Mouse (Mus musculus) urinary bladder, postnatal 10 days (tissue): ENCODE data around the gene Dock4.

Experiments
- DNase-seq: peaks from one replicate; pipeline ENCODE4 v3.0.0; 2022; ENCODE audit warnings: low spot score

Gene Dock4

DNA sequence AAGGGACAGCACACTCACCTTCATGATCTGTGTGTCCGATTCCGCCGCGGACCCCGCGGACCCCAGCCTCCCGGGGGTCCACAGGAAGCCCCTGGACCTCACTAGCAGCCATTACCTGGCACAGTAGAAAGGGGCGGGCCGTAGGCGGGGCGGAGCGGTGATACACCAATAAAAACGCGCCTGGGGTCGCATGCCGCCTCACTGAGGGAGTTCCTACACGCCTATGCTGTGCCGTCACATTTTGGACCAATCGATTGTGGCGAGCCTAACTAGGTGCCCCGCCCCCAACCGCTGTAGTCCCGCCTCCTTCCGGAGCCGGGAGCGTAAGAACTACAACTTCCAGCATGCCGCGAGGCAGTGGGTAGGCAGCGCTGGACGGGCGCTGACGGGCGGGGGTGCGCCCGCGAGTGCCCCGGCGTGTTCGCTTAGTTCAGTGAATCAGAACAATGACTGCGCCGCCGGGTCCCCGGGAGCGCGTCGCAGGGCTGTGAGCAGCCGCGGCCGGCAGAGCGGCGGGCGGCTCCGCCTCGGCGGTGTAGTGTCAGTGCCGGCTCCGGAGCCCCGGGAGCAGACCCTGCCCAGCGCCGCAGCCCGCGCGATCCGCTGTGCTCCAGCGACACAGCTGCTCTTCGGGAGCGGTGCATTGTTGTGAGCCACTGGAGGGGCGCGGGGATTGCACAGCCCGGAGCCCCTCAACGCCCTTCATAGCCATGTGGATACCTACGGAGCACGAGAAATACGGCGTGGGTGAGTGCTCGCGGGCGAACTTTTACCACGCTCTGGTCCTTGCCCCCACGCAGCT is at the start of gene Dock4, which contains the start of gene Zfp277:
Dock4 (plus strand) TSS at position 305 of the 802 bp plus-strand sequence.
Zfp277 (minus strand) TSS at position 255 of the 802 bp plus-strand sequence.
- DNase-seq, result peak; percentile 93

DNA sequence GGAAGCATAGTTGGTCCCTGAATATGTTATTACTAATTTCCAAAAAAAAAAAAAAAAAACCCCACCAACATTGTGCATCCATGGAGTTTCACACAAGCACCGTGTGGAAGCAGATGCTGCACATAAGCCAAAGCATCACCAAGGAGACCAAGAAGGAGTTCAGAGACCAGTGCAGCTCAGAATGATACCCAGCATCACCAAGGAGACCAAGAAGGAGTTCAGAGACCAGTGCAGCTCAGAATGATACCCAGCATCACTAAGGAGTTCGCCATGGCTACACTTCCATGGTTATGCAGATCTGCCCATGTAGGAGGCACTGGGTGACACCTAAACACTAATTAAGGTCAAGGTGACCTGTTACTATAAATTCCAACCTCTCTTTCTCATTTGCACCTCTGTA is 46.8 kb upstream of the Dock4 start:
- no peak for DNase-seq

DNA sequence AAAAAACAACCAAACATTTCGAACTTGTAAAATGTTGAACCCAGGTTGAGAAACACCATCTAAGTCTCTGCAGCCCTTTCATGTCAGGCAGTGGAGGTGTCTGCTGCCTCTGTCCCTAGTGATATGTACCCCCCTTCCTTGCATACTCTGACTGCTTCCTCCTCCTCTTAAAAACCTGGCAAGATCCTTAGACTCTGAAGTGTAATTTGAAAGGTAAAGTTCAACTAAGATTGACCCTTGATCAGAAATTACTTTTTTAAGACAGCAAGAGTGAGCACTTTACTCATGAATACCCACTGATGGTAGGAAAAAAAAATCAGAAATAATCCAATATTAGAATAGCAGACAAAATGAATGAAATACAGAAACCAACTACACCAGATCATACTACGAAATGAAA is 46.4 kb upstream of the Dock4 start:
- no peak for DNase-seq

DNA sequence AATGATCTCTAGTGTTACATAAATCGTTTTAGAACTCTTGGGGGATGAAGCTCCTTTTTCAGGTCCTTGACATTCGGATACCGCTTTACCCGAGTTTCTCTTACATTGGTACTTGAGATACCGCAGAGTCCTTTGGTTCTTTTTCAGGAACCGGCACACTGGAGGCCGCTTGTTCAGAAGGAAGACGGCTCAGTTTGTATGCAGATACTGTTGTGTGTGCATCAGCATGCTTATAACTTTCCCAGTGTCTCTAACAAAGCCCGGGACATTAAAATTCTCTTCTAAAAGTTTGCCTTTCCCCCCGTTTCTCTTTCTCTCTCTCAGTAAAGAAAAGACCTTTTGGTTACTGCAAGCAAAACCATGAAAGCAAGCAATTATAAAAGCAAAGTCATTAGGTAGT is 45.9 kb upstream of the Dock4 start:
- DNase-seq, result no peak

DNA sequence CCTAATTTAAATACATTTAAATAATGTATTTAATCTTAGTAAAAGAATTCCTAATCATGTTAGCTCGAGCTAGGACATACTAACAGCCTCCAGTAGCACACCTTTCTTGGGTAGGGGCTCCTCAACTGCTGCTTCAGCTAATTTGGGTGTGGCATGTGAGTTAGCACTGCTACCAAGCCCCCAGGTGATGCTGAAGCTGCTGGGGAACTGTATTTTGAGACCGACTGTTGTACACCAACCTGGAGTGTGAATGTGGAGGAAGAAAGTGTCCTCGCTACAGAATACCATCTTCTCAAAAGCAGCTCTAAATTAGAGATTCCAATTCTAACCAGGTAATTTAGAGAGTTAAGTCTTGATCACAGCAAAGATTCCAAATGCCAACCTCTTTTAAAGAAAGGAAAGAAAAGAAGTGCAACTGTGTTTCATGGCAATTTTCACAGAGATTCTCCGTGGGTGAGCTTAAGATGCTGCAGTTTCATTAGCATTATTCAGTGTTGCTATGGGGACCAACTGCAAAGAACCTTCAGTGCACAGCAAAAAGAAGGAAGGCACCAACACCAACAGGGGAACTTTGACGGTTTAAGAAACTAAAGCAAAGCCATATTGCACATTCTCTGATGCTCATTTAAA is 31.0 kb upstream of the Dock4 start:
- DNase-seq, result no peak

DNA sequence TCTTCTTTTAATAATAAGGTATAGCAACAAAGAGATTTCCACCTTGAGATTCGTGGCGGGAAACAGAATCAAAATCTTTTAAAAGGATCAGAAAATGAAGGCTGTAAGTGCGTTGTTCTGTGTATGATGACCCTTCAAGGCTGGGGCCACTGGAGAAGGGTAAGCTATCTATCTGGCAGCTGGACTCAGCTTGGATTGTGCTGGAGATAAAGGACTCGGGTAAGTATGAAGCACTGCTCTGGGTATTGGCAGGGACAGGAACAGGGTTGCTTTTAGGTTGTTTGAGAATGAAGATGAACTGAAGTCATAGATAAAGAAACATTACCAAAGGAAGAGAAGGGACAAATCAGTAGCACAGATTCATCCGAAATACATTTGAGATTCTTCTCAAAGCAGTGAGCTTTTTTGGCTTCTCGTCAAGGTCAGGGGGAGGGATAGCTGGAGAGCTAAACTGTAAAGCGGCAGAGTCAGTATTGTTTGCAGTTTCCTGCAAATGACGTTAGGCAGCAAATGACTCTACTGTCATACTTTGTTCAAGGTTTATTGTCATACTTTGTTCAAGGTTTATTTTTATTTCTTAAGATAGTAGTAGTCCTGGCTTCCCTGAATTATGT is 30.3 kb upstream of the Dock4 start:
- no peak for DNase-seq

DNA sequence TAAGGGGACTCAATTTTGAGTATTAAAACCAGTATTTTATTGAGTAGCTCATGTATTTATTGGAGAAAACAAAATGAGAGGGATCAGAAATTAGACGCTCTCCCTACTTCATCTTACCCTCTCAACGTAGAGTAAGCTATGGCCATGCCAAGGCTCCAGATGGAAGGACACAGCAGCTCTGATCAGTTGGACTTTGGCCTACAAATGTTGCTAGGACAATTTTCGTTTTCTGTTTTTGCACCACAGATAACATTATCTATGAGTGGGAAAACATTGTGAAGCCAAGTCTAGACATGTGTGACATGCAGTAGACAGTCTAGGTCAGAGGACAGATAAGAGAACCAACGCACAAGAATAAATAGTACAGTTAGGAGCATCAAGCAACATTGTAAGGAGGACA is 28.5 kb upstream of the Dock4 start:
- DNase-seq, result no peak

DNA sequence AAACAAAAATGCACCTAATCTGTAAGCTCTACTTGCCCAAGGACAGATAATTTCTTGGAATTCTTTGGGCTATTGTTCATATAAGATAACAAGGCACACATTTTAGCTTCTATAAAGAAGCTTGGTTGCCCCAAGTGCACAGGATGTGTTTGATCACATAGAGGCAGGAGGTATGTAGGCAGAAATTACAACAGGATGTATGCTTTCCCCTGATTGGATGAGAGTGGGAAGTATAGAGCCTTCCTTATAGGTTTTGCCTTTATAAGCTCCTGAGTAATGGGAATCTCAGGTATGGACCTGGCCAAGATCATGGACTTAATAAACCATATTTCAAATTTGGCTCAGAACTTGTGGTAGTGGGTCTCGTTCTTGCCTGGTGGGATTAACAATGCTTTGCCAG is 20.8 kb upstream of the Dock4 start:
- DNase-seq, result no peak

DNA sequence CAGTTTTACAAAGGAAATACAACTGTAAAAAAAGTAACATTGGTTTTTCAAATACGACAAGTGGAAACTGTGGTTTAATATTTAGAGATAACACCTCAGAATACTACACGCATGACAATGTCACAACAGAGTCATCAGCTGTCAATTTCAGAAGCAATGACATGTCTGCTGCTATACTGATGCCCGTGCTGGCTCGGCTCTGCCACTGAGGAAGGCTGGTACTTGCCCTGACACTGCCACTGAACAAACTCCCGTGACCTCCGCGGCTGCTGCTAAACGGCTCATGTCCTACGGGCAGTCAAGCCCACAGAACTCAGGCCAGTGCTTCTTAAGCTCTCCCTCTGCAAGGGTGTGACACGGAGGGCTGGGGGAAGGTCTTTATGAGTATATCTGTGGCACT is 18.1 kb upstream of the Dock4 start:
- DNase-seq, result no peak

DNA sequence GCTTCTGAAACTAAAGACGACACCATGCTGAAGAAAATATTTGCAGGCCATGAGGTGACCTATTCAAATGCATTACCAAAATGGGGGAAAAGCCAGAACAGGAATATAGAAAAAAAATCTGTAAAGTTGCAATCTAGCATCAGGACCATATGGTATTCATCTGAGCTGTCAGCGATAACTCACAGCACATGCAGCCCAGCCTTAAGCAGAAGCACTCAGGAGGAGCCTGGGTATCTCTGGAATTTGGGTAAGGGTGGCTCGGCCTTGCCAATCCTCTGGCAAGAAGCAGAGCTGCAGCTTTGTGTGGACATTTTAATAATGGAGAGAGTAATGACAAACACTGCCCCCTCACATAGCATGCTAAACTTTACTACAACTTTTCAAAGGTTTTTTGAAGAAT is 15.8 kb upstream of the Dock4 start:
- DNase-seq, result no peak

DNA sequence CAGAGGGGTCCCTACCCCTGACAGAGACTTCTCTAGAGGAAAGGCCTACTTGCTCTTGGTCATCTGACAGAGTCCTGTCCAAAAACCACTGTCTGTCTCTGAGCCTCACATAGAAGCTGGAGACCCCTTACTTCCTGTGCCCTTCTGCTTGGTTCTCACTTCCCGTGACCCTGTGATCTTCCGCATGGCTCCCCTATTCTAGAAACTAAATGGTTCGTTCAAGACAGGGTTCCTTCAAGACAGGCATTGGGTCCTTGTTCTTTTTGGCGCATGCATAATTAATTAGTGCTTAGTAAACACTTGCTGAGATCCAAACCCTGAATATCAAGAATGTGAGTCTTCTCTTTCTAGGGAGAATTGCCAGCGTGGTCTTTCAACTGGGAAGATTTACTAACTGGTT is 14.7 kb upstream of the Dock4 start:
- DNase-seq, result no peak

DNA sequence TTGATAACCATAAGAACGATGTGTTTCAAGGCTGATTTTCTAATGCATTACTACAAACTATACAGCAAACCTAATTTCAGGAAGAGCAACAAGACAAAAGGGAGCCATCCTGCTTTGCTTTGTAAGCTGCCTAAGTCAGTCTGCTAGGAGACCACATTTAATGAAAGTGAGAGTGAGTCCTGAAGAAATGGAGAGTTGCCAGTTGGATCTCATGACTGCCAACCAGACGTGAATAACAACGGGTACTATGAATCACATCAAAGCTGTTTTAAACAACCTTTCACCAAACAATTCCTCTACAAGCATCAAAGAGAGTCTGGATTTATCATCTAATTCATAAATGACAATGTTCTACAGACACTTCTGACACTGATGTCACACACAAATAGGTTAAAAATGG is 11.7 kb upstream of the Dock4 start:
- no peak for DNase-seq

DNA sequence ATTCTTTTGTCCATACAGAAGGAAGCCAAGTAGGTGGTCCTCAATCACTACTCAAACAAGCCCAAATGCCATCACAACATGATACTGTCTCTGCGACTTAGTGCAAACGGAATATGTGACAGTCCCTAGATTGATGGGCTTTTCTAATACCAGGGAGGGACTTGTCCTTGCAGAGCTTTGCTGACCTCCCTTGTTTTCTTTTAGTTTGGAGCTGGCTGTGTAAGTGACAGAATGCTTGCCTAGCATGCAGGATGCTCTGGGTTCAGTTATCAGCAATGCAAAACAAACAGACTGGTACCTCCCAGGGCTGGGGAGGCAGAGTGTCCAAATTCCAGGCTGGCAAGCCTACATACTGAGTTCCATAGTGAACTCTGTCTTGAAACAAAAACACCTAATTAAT is 7.7 kb upstream of the Dock4 start:
- no peak for DNase-seq

DNA sequence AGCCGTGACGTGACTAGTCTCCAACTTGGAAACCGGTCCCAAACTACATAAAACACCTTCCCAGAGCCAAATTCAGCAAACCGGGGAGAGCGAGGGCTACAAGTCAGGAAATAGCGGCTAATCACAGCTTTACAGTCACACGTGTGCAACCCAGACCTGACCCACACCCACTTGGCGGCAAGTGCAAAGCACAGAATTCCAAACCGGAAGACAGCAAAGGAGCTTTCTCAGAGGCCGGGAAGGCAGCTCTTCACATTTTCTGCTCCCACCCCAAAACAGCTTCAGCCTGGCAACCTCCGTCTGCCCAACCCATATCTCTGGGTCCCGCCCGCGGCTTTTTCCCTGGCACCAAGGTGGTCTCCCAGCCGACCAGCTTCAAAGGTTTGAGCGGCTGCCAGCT is 546 bp upstream of the Dock4 start:
- DNase-seq, result no peak

DNA sequence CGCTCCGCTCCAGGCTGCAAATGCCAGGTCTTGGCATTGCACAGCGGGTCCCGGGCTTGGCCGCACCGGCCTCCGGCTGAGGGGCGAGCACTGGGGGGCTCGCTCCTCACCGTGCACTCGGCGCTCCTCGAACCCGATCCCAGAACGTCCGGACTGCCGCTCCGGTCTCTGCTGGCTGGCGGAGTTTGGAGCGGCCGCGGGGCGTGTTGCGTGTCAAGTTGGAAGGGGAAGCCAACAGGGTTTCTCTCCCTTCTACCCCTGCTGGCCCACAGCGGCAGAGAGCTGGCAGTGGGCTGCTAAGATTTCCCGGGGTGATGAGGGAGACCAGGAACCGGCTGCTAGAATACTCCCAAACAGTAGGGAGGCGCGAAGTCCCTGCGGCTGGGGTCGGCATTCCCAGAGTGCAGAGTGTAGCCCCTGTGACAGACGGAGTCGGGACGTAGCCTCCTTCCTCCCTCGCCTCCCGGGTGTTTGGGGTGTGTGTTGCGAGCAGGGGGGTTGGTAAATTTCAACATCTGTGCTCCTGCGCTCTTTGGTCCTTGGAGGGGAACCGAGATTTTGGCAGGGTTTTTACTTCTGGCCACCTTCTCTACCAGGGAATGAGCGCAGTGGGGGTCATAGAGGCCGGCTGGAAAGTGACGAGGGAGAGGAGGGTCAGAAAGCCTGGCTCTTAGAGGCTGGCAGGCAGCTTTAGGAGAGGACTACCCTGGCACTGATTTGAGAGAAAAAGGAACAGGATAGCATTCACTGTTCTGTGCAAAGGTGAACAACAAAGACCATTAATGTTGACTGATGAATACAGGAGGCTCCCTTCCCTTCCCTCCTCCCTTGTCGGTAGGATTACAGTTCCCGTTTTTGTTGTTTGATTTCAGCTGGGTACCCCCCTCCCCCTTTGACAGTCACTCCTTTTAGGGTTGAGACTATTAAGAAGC is 964 bp downstream of the Dock4 start:
- DNase-seq, result no peak

DNA sequence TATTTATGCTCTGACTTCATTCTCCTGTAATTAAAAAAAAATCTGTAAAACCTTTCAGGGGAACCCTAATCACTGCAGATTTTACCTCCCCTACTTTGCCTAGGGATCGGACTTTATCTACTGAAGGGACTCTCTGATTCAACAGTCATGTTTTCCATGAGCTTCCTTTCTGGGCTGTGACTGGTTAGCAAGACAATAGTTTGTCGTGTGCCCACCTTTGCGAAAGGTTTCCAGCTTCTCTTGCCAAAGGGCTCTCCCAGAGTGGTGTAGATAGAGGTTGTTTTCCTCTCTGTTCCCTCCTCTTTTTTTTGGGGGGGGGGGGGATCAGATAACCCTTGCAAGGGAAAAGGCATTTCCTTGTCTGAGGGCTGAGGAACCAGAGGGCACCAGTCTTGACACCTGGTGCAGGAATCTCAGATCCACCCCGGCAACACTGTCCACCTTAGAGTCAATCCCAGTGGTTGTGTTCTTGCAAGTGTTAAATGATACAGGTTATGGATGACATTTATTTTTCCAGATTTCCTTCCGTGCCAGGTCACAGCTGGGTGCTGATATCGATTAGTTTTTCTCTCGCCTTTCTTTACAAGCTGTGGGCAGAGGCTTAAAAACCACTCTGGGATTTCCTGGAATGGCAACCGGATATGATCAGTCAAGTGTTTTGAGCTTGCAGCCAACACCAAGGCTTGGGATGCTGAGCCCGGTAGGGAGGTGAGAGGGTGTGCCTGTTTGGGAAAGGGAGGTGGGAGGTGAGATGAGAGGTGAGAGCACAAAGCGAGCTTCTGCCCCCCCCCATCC is 2.0 kb downstream of the Dock4 start:
- DNase-seq, result no peak

DNA sequence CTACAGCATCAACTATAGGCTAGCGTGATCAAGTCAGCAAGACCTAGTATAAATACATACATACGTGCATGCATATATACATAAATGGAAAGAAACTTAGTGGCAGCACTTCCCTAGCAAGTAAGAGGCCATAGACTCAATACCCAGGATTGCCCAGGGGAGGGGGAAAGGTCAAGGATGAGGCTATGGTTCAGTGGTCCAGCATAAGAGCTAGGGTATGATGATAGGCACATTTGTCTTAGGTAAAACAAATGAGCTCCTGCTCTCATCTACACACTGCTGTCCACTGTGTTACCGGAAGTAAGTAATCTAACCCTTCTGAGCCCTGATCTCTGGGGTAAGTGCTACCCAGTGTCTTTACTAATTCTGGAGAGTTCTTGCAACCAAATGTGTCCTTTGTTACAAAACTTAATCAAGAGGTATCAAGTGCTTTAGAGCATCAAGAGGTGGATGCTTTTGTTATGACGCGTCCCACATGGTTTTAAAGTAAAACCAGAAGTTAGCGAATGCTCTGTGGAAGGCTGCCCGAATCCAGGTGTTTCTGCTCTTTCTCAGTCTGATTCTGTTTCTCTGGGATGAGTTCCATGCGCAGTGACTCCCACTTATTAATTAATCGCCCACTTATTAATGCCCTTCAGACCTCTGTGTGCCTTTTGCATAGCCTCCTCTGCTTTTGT is 3.5 kb downstream of the Dock4 start:
- no peak for DNase-seq

DNA sequence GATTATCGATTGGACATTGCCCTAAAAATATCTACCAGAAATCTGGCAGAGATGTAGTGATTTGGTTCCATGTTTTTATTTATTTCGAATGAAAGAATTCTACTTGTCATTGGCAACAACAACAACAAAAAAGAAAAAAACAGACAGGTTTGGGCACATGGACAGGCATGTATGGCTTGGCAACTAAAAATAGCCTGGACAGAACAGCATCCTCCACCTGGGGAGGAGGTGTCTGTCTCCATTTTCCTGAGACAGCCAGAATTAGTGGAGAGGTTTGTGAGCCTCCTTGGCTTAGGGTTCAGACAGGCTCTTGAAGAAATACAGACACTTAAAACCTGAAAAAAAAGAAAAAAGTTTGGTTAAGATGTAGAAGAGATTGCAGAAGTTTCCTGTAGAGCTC is 10.8 kb downstream of the Dock4 start:
- DNase-seq, result no peak

DNA sequence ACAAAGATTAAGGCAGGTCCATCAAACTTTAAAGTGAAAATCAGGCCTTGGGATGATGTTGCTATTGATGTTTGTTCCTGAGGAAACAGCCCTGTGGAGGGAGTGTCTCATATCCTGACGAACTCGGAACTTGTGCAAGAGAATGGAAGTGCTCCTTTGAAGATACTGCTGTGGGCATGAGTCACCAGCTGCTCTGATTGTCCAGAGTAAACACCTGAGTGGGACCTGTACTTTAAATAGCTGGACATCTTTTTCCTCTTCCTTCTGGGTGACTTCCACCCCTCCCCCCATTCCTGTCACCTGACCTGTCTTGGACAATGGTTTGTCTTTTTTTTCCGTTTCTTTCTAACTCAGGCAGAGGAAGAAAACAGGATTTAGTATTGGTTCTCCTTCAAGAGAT is 13.2 kb downstream of the Dock4 start:
- no peak for DNase-seq

DNA sequence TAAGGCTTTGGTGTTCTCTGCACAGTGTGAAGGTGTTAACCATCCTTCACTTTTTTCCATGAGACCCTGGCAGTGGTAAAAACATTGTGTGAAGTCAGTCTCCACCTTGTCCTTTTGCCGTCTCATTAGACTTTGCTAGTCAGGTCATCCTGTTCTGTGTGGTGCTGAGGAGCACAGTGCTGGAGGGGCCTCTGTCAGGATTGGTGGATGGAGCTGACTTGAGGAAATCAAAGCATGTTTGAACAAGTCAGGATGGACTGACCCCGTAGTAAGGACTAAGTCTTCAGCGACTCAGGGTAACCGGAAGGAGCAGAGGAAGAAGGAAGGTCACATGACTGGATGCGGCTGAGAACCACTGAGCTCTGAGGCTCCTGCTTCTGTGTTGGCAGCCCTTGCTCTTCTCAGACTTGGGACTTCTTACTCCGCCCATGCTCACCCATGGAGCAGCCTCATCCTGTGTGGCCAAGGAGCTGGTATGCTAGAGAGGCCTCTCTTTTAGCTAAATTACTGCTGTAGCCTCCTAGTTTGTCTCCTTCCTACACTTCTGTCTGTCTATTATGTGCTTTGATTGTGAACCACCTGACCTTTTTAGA is 14.0 kb downstream of the Dock4 start:
- DNase-seq, result no peak
